Mouse (Mus musculus): ENCODE measurements at regions not wholly inside any gene's neighbourhood (a gene's known extent, or its start where the extent isn't known, plus 50 kb on each side); places are given as distances from the start of the nearest gene placed in this dataset.

- DNase-seq, result no peak
These were observed 317.2 kb downstream of the Klf6 start for GRCm38 (mm10) chr13:6178362-6179070.

- DNase-seq, result no peak
These were observed 327.9 kb downstream of the Klf6 start for GRCm38 (mm10) chr13:6189133-6189532.

GRCm38 (mm10) chr13:6189566-6189965 lies 328.3 kb downstream of the Klf6 start:
- DNase-seq, result no peak

- no peak for DNase-seq
These were observed 330.1 kb downstream of the Klf6 start for GRCm38 (mm10) chr13:6191186-6191914.

GRCm38 (mm10) chr13:6191915-6192295 lies 330.6 kb downstream of the Klf6 start:
- peak; percentile 21 for DNase-seq

- DNase-seq, result no peak
These were observed 335.4 kb downstream of the Klf6 start for GRCm38 (mm10) chr13:6196690-6197089.

- DNase-seq, result no peak
These were observed 337.8 kb downstream of the Klf6 start for GRCm38 (mm10) chr13:6199107-6199506.

- no peak for DNase-seq
These were observed 340.2 kb downstream of the Klf6 start for GRCm38 (mm10) chr13:6201516-6201915.

GRCm38 (mm10) chr13:6204801-6205200 lies 343.1 kb upstream of the Pitrm1 start:
- no peak for DNase-seq

- no peak for DNase-seq
These were observed 335.4 kb upstream of the Pitrm1 start for GRCm38 (mm10) chr13:6212550-6212949.

- no peak for DNase-seq
These were observed 333.8 kb upstream of the Pitrm1 start for GRCm38 (mm10) chr13:6214189-6214588.

GRCm38 (mm10) chr13:6226087-6226643 lies 321.8 kb upstream of the Pitrm1 start:
- no peak for DNase-seq

- no peak for DNase-seq
These were observed 319.7 kb upstream of the Pitrm1 start for GRCm38 (mm10) chr13:6228278-6228677.

GRCm38 (mm10) chr13:6235394-6235793 lies 312.6 kb upstream of the Pitrm1 start:
- DNase-seq, result no peak

GRCm38 (mm10) chr13:6236503-6236902 lies 311.4 kb upstream of the Pitrm1 start:
- DNase-seq, result no peak

- no peak for DNase-seq
These were observed 310.7 kb upstream of the Pitrm1 start for GRCm38 (mm10) chr13:6237201-6237600.

GRCm38 (mm10) chr13:6240855-6241254 lies 307.1 kb upstream of the Pitrm1 start:
- peak; percentile 14 for DNase-seq

- no peak for DNase-seq
These were observed 306.4 kb upstream of the Pitrm1 start for GRCm38 (mm10) chr13:6241472-6242123.

GRCm38 (mm10) chr13:6250106-6250505 lies 297.8 kb upstream of the Pitrm1 start:
- DNase-seq, result no peak

GRCm38 (mm10) chr13:6251025-6251862 lies 296.7 kb upstream of the Pitrm1 start:
- no peak for DNase-seq

- DNase-seq, result no peak
These were observed 295.8 kb upstream of the Pitrm1 start for GRCm38 (mm10) chr13:6252100-6252499.

- no peak for DNase-seq
These were observed 292.6 kb upstream of the Pitrm1 start for GRCm38 (mm10) chr13:6255303-6255702.
